Mouse (Mus musculus): ENCODE measurements around the gene Fitm1. TPM values are rescaled to one million over a fixed set of nuclear protein-coding genes. Genes with fewer than 3 reads are reported as not detected.

Gene Fitm1
- total and polyA plus RNA-seq, 3 experiments: not detected

- Histone ChIP-seq H3K4me1 (ENCODE audit: control insufficient read depth in 1 of 2, insufficient read depth in 2 of 2) (no peaks in the 10 kb centered on the region), H3K9ac (ENCODE audit: insufficient read depth, low read depth) (no peak overlapping the region), H3K9me3 (replicated peaks; ENCODE audit: low read length) (no peaks in the 10 kb centered on the region), H3K36me3 (replicated peaks in 1 of 2; ENCODE audit: control insufficient read depth in 1 of 2, insufficient read depth in 1 of 2, low read length in 1 of 2) (peaks cover 35 to 51% of the 10 kb centered on the region in 2 experiments), H3K27me3 (replicated peaks) (no peaks in the 10 kb centered on the region), H3K27ac (ENCODE audit: insufficient read depth, low read depth) (no peak overlapping the region), H3K4me3 (replicated peaks in 1 of 3; ENCODE audit: low read depth in 2 of 3, low read length in 2 of 3, poor library complexity in 1 of 3) (no peak overlapping the region), H3K79me2 (replicated peaks; ENCODE audit: control insufficient read depth, extremely low read depth, insufficient read depth, poor library complexity, severe bottlenecking) (no peaks in the 10 kb centered on the region), H3K4me2 (ENCODE audit: insufficient read depth, low read depth, poor library complexity, severe bottlenecking) (no peak overlapping the region)
- TF ChIP-seq SIN3A (IDR thresholded peaks at IDR 0.05; ENCODE audit: low read length) (no peak), PAX5 (IDR thresholded peaks at IDR 0.05; ENCODE audit: low read length) (no peak), CHD1 (IDR thresholded peaks at IDR 0.05; ENCODE audit: low read depth, low read length) (no peak), NRF1 (IDR thresholded peaks at IDR 0.05; ENCODE audit: low read depth, low read length) (no peak), MYC (IDR thresholded peaks at IDR 0.05; ENCODE audit: low read depth, low read length) (no peak), ETS1 (conservative IDR thresholded peaks at IDR 0.05; ENCODE audit: low read depth, low read length) (no peak), MEF2A (IDR thresholded peaks at IDR 0.05; ENCODE audit: borderline replicate concordance, low read depth, low read length) (no peak), MAZ (IDR thresholded peaks at IDR 0.05; ENCODE audit: low read depth, low read length) (no peak), HCFC1 (IDR thresholded peaks at IDR 0.05; ENCODE audit: low read depth, low read length) (no peak), JUN (IDR thresholded peaks at IDR 0.05; ENCODE audit: insufficient read depth, low read depth, low read length) (no peak), EP300 (IDR thresholded peaks at IDR 0.05; ENCODE audit: low read length) (no peak), GABPA (IDR thresholded peaks at IDR 0.05; ENCODE audit: insufficient replicate concordance, low read depth, low read length) (no peak), JUND (conservative IDR thresholded peaks at IDR 0.05; ENCODE audit: low read depth, low read length) (no peak), ELF1 (IDR thresholded peaks at IDR 0.05; ENCODE audit: low read depth, low read length) (no peak), ZKSCAN1 (IDR thresholded peaks at IDR 0.05; ENCODE audit: borderline replicate concordance, low read depth, low read length) (no peak), RAD21 (IDR thresholded peaks at IDR 0.05; ENCODE audit: low read depth, low read length) (no peak), SMC3 (IDR thresholded peaks at IDR 0.05; ENCODE audit: low read depth, low read length) (no peak), POLR2A (IDR thresholded peaks at IDR 0.05; ENCODE audit: low read depth, low read length) (no peak), IRF4 (IDR thresholded peaks at IDR 0.05; ENCODE audit: low read depth, low read length) (no peak), KAT2A (IDR thresholded peaks at IDR 0.05; ENCODE audit: insufficient replicate concordance, low read length) (no peak)
- in situ Hi-C loops (cut with MboI; ENCODE audit: low pct_ligation_motif_present, low pct_unique_long_range_greater_than_20kb, low sequenced_read_pairs): no loop called here
- dilution Hi-C loops (cut with MboI; ENCODE audit: extremely low pct_ligation_motif_present, extremely low pct_unique_long_range_greater_than_20kb, low sequenced_read_pairs): no loop called here
- no peak for DNase-seq (ENCODE audit: extremely low read depth)
Measured at GRCm38 (mm10) chr14:55570588-55570987, 4.8 kb upstream of the Fitm1 start.

- dilution Hi-C loops (cut with MboI; ENCODE audit: extremely low pct_ligation_motif_present, extremely low pct_unique_long_range_greater_than_20kb, low sequenced_read_pairs): no loop called here
- Histone ChIP-seq H3K27me3 (replicated peaks) (no peaks in the 10 kb centered on the region), H3K79me2 (replicated peaks; ENCODE audit: control insufficient read depth, extremely low read depth, insufficient read depth, poor library complexity, severe bottlenecking) (no peaks in the 10 kb centered on the region), H3K9ac (ENCODE audit: insufficient read depth, low read depth) (no peak overlapping the region), H3K4me2 (ENCODE audit: insufficient read depth, low read depth, poor library complexity, severe bottlenecking) (no peak overlapping the region), H3K27ac (ENCODE audit: insufficient read depth, low read depth) (no peak overlapping the region), H3K4me1 (ENCODE audit: control insufficient read depth in 1 of 2, insufficient read depth in 2 of 2) (no peaks in the 10 kb centered on the region), H3K9me3 (replicated peaks; ENCODE audit: low read length) (no peaks in the 10 kb centered on the region), H3K36me3 (replicated peaks in 1 of 2; ENCODE audit: control insufficient read depth in 1 of 2, insufficient read depth in 1 of 2, low read length in 1 of 2) (peaks cover 23 to 39% of the 10 kb centered on the region in 2 experiments), H3K4me3 (replicated peaks in 1 of 3; ENCODE audit: low read depth in 2 of 3, low read length in 2 of 3, poor library complexity in 1 of 3) (no peak overlapping the region)
- DNase-seq (ENCODE audit: extremely low read depth): no peak
- TF ChIP-seq EP300 (IDR thresholded peaks at IDR 0.05; ENCODE audit: low read length): no peak
- in situ Hi-C loops (cut with MboI; ENCODE audit: low pct_ligation_motif_present, low pct_unique_long_range_greater_than_20kb, low sequenced_read_pairs): no loop called here
Measured at GRCm38 (mm10) chr14:55571760-55572159, 3.7 kb upstream of the Fitm1 start.
